Mouse (Mus musculus) adrenal gland, adult (tissue): ENCODE measurements around the gene Mmachc.
"Not testable (repeated sequence)": the region's sequence is repeated elsewhere in the genome, so short reads cannot be mapped to it uniquely, and the experiment has no call there.

ENCODE experiments used
- DNase-seq, 2 experiments: peaks; one replicate each; pipeline ENCODE4 v3.0.0; 2022 to 2023; ENCODE audit warnings: low spot score in 1 of 2; ENCODE audit not compliant: inconsistent age in 2 of 2

Gene Mmachc

GRCm38 (mm10) chr4:116692146-116692545 lies 16.1 kb downstream of the Mmachc start:
- DNase-seq, result no peak

GRCm38 (mm10) chr4:116689309-116689876 lies 18.8 kb downstream of the Mmachc start:
- DNase-seq, result no peak

- no peak for DNase-seq
Observed at GRCm38 (mm10) chr4:116687041-116687440, 21.2 kb downstream of the Mmachc start.

- DNase-seq, result peak; percentile 96 to 100
Observed at GRCm38 (mm10) chr4:116685402-116686061, 22.7 kb downstream of the Mmachc start, which contains the start of gene Prdx1. TSS of gene Prdx1 (plus strand) at chr4:116685544.

- no peak for DNase-seq
Observed at GRCm38 (mm10) chr4:116684665-116685064, 23.5 kb downstream of the Mmachc start.

GRCm38 (mm10) chr4:116683957-116684356 lies 24.2 kb downstream of the Mmachc start:
- no peak for DNase-seq

GRCm38 (mm10) chr4:116680521-116680920 lies 27.7 kb downstream of the Mmachc start:
- not testable (repeated sequence) for DNase-seq

- peak in 1 of 2 experiments; percentile 66 for DNase-seq
Observed at GRCm38 (mm10) chr4:116679141-116679540, 29.1 kb downstream of the Mmachc start.

- DNase-seq, result no peak
Observed at GRCm38 (mm10) chr4:116677808-116678207, 30.4 kb downstream of the Mmachc start.

GRCm38 (mm10) chr4:116676027-116676426 lies 32.2 kb downstream of the Mmachc start:
- no peak for DNase-seq

GRCm38 (mm10) chr4:116674761-116675160 lies 33.4 kb downstream of the Mmachc start:
- not testable (repeated sequence) for DNase-seq

GRCm38 (mm10) chr4:116672785-116673184 lies 35.4 kb downstream of the Mmachc start:
- peak; percentile 84 to 93 for DNase-seq

- peak in 1 of 2 experiments; percentile 50 for DNase-seq
Observed at GRCm38 (mm10) chr4:116669291-116669690, 38.9 kb downstream of the Mmachc start.

GRCm38 (mm10) chr4:116668145-116668544 lies 40.1 kb downstream of the Mmachc start:
- no peak for DNase-seq

GRCm38 (mm10) chr4:116666625-116667024 lies 41.6 kb downstream of the Mmachc start:
- DNase-seq, result no peak

GRCm38 (mm10) chr4:116661998-116662397 lies 46.2 kb downstream of the Mmachc start:
- no peak for DNase-seq

GRCm38 (mm10) chr4:116660829-116661228 lies 47.4 kb downstream of the Mmachc start:
- no peak for DNase-seq

- DNase-seq, result not testable (repeated sequence)
Observed at GRCm38 (mm10) chr4:116659916-116660315, 48.3 kb downstream of the Mmachc start.

GRCm38 (mm10) chr4:116659474-116659873 lies 48.7 kb downstream of the Mmachc start:
- peak; percentile 62 to 90 for DNase-seq

GRCm38 (mm10) chr4:116657971-116658370 lies 50.2 kb downstream of the Mmachc start:
- DNase-seq, result no peak

- peak in 1 of 2 experiments; percentile 56 for DNase-seq
Observed at GRCm38 (mm10) chr4:116655658-116656057, 52.5 kb downstream of the Mmachc start.

GRCm38 (mm10) chr4:116655100-116655499 lies 53.1 kb downstream of the Mmachc start:
- peak in 1 of 2 experiments; percentile 82 for DNase-seq
